Mouse (Mus musculus): ENCODE results near the gene Copa. TPM values are rescaled to one million over a fixed set of nuclear protein-coding genes. Genes with fewer than 3 reads are reported as not detected.

Copa gene
- polyA plus RNA-seq, 1 experiment = 163 TPM

GRCm38 (mm10) chr1:172119100-172119499 lies 36.8 kb downstream of the Copa start:
- Histone ChIP-seq H3K9ac (ENCODE audit: low read depth, poor library complexity, severe bottlenecking) (no peak overlapping the region), H3K27ac (ENCODE audit: insufficient read depth, low read length) (no peak overlapping the region), H3K4me3 (ENCODE audit: low read depth, low read length) (no peak overlapping the region), H3K9me3 (replicated peaks; ENCODE audit: control insufficient read depth, insufficient read depth, low read length, poor library complexity, severe bottlenecking) (no peaks in the 10 kb centered on the region), H3K4me1 (ENCODE audit: control insufficient read depth, insufficient read depth, low read length) (no peaks in the 10 kb centered on the region), H3K27me3 (ENCODE audit: control insufficient read depth, insufficient read depth, low read length, poor library complexity, severe bottlenecking) (no peaks in the 10 kb centered on the region), H3K36me3 (ENCODE audit: control insufficient read depth, insufficient read depth, low read length, poor library complexity, severe bottlenecking) (peaks cover 51% of the 10 kb centered on the region)
- TF ChIP-seq EP300 (IDR thresholded peaks at IDR 0.05; ENCODE audit: insufficient read depth, low read depth, low read length) = no peak
- TF ChIP-seq CTCF (IDR thresholded peaks at IDR 0.05; ENCODE audit: low read depth, low read length) = no peak
- TF ChIP-seq POLR2A (IDR thresholded peaks at IDR 0.05; ENCODE audit: insufficient read depth, low read length) = no peak

GRCm38 (mm10) chr1:172119720-172120119 lies 37.4 kb downstream of the Copa start:
- Histone ChIP-seq H3K9ac (ENCODE audit: low read depth, poor library complexity, severe bottlenecking) (no peak overlapping the region), H3K9me3 (replicated peaks; ENCODE audit: control insufficient read depth, insufficient read depth, low read length, poor library complexity, severe bottlenecking) (no peaks in the 10 kb centered on the region), H3K36me3 (ENCODE audit: control insufficient read depth, insufficient read depth, low read length, poor library complexity, severe bottlenecking) (peaks cover 45% of the 10 kb centered on the region), H3K4me3 (ENCODE audit: low read depth, low read length) (no peak overlapping the region), H3K4me1 (ENCODE audit: control insufficient read depth, insufficient read depth, low read length) (no peaks in the 10 kb centered on the region), H3K27ac (ENCODE audit: insufficient read depth, low read length) (no peak overlapping the region), H3K27me3 (ENCODE audit: control insufficient read depth, insufficient read depth, low read length, poor library complexity, severe bottlenecking) (no peaks in the 10 kb centered on the region)
- no peak for TF ChIP-seq EP300 (IDR thresholded peaks at IDR 0.05; ENCODE audit: insufficient read depth, low read depth, low read length)
- TF ChIP-seq POLR2A (IDR thresholded peaks at IDR 0.05; ENCODE audit: insufficient read depth, low read length) = no peak
- TF ChIP-seq CTCF (IDR thresholded peaks at IDR 0.05; ENCODE audit: low read depth, low read length) = peak; percentile 55

GRCm38 (mm10) chr1:172122671-172123070 lies 40.3 kb downstream of the Copa start:
- Histone ChIP-seq H3K27me3 (ENCODE audit: control insufficient read depth, insufficient read depth, low read length, poor library complexity, severe bottlenecking) (no peaks in the 10 kb centered on the region), H3K9ac (ENCODE audit: low read depth, poor library complexity, severe bottlenecking) (no peak overlapping the region), H3K4me3 (ENCODE audit: low read depth, low read length) (no peak overlapping the region), H3K9me3 (replicated peaks; ENCODE audit: control insufficient read depth, insufficient read depth, low read length, poor library complexity, severe bottlenecking) (no peaks in the 10 kb centered on the region), H3K4me1 (ENCODE audit: control insufficient read depth, insufficient read depth, low read length) (peaks cover 2% of the 10 kb centered on the region), H3K27ac (ENCODE audit: insufficient read depth, low read length) (no peak overlapping the region), H3K36me3 (ENCODE audit: control insufficient read depth, insufficient read depth, low read length, poor library complexity, severe bottlenecking) (peaks cover 25% of the 10 kb centered on the region)
- no peak for TF ChIP-seq EP300 (IDR thresholded peaks at IDR 0.05; ENCODE audit: insufficient read depth, low read depth, low read length)

GRCm38 (mm10) chr1:172124572-172124971 lies 42.2 kb downstream of the Copa start:
- no peak overlapping the region for H3K9ac ChIP-seq (ENCODE audit: low read depth, poor library complexity, severe bottlenecking)
- H3K4me1 ChIP-seq (ENCODE audit: control insufficient read depth, insufficient read depth, low read length) = peaks cover 2% of the 10 kb centered on the region
- H3K36me3 ChIP-seq (ENCODE audit: control insufficient read depth, insufficient read depth, low read length, poor library complexity, severe bottlenecking) = peaks cover 21% of the 10 kb centered on the region
- H3K9me3 ChIP-seq (replicated peaks; ENCODE audit: control insufficient read depth, insufficient read depth, low read length, poor library complexity, severe bottlenecking) = no peaks in the 10 kb centered on the region
- H3K27ac ChIP-seq (ENCODE audit: insufficient read depth, low read length) = no peak overlapping the region
- H3K4me3 ChIP-seq (ENCODE audit: low read depth, low read length) = no peak overlapping the region
- TF ChIP-seq EP300 (IDR thresholded peaks at IDR 0.05; ENCODE audit: insufficient read depth, low read depth, low read length) (no peak), POLR2A (IDR thresholded peaks at IDR 0.05; ENCODE audit: insufficient read depth, low read length) (no peak), CTCF (IDR thresholded peaks at IDR 0.05; ENCODE audit: low read depth, low read length) (no peak)
- H3K27me3 ChIP-seq (ENCODE audit: control insufficient read depth, insufficient read depth, low read length, poor library complexity, severe bottlenecking) = no peaks in the 10 kb centered on the region

GRCm38 (mm10) chr1:172126376-172127347 lies 44.3 kb downstream of the Copa start, which contains the start of gene Pex19:
TSS of gene Pex19 (plus strand) at chr1:172126755.
- Histone ChIP-seq H3K4me3 (ENCODE audit: low read depth, low read length) (peak within 1 kb of the TSS; percentile 100), H3K4me1 (ENCODE audit: control insufficient read depth, insufficient read depth, low read length) (peaks cover 2% of the 10 kb centered on the region), H3K9ac (ENCODE audit: low read depth, poor library complexity, severe bottlenecking) (peak within 1 kb of the TSS; percentile 87), H3K27ac (ENCODE audit: insufficient read depth, low read length) (peak within 1 kb of the TSS; percentile 58), H3K27me3 (ENCODE audit: control insufficient read depth, insufficient read depth, low read length, poor library complexity, severe bottlenecking) (no peaks in the 10 kb centered on the region), H3K9me3 (replicated peaks; ENCODE audit: control insufficient read depth, insufficient read depth, low read length, poor library complexity, severe bottlenecking) (no peaks in the 10 kb centered on the region), H3K36me3 (ENCODE audit: control insufficient read depth, insufficient read depth, low read length, poor library complexity, severe bottlenecking) (peaks cover 32% of the 10 kb centered on the region)
- peak; percentile 43 for TF ChIP-seq POLR2A (IDR thresholded peaks at IDR 0.05; ENCODE audit: insufficient read depth, low read length)
- TF ChIP-seq EP300 (IDR thresholded peaks at IDR 0.05; ENCODE audit: insufficient read depth, low read depth, low read length) = no peak

- no peak for TF ChIP-seq EP300 (IDR thresholded peaks at IDR 0.05; ENCODE audit: insufficient read depth, low read depth, low read length)
- no peak for TF ChIP-seq CTCF (IDR thresholded peaks at IDR 0.05; ENCODE audit: low read depth, low read length)
- TF ChIP-seq POLR2A (IDR thresholded peaks at IDR 0.05; ENCODE audit: insufficient read depth, low read length) = no peak
- peak overlapping the region; percentile 97 for H3K4me3 ChIP-seq (ENCODE audit: low read depth, low read length)
- H3K36me3 ChIP-seq (ENCODE audit: control insufficient read depth, insufficient read depth, low read length, poor library complexity, severe bottlenecking) = peaks cover 37% of the 10 kb centered on the region
- H3K4me1 ChIP-seq (ENCODE audit: control insufficient read depth, insufficient read depth, low read length) = peaks cover 2% of the 10 kb centered on the region
- no peaks in the 10 kb centered on the region for H3K27me3 ChIP-seq (ENCODE audit: control insufficient read depth, insufficient read depth, low read length, poor library complexity, severe bottlenecking)
- H3K27ac ChIP-seq (ENCODE audit: insufficient read depth, low read length) = no peak overlapping the region
- H3K9ac ChIP-seq (ENCODE audit: low read depth, poor library complexity, severe bottlenecking) = peak overlapping the region; percentile 87
- H3K9me3 ChIP-seq (replicated peaks; ENCODE audit: control insufficient read depth, insufficient read depth, low read length, poor library complexity, severe bottlenecking) = no peaks in the 10 kb centered on the region
Measured at GRCm38 (mm10) chr1:172127487-172127886, 45.2 kb downstream of the Copa start.

Data from ES-Bruce4 (cell line).